Mouse (Mus musculus): ENCODE data around the gene Nr6a1.

Gene Nr6a1

GRCm38 (mm10) chr2:38937396-38937795 lies 9.9 kb upstream of the Nr6a1 start:
- no peak for DNase-seq (ENCODE audit: low spot score in 2 of 2)

DNA sequence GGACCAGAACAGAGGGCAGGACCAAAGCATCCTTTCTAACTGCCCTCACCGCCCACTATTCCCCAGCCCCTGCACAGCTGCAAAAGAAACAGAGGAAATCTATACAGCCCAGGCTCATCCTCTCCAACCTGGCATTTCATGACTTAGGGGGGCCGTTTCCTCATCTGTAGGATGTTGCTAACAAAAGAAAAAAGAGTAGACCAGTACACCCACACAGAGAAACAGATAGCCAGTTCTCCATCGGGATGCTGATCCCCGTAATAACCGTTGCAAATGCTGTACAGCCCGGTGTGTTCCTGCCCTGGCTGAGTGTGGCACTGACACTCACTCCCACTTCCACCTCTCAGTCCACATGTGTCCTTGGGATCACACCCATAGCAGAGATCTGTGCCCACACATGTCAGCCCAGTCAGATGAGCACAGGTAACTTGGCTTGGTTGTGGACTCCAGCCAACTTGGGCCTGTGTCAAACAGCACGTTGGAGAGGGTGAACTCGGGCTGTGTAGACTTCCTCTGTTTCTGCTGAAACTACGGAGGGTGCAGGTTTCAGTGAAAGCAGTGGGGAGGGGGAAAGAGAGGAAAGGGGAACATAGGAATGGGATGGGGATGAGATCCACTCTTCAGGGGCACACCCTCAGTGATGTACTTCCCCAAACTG lies 9.4 kb upstream of the Nr6a1 start:
- no peak for DNase-seq (ENCODE audit: low spot score in 2 of 2)

GRCm38 (mm10) chr2:38934936-38935335 lies 7.4 kb upstream of the Nr6a1 start:
- DNase-seq (ENCODE audit: low spot score in 2 of 2), result no peak

- DNase-seq (ENCODE audit: low spot score in 2 of 2), result no peak
Observed at GRCm38 (mm10) chr2:38933931-38934330, 6.4 kb upstream of the Nr6a1 start.

GRCm38 (mm10) chr2:38931851-38932667 lies 4.6 kb upstream of the Nr6a1 start, which contains the start of gene Olfml2a:
Gene Olfml2a, plus strand, starts transcription at chr2:38931978.
- peak in 1 of 2 experiments; percentile 62 for DNase-seq (ENCODE audit: low spot score in 2 of 2)

GRCm38 (mm10) chr2:38930269-38930668 lies 2.8 kb upstream of the Nr6a1 start:
- no peak for DNase-seq (ENCODE audit: low spot score in 2 of 2)

GRCm38 (mm10) chr2:38926145-38926891 lies 1.2 kb downstream of the Nr6a1 start:
- peak; percentile 80 to 88 for DNase-seq (ENCODE audit: low spot score in 2 of 2)

DNA sequence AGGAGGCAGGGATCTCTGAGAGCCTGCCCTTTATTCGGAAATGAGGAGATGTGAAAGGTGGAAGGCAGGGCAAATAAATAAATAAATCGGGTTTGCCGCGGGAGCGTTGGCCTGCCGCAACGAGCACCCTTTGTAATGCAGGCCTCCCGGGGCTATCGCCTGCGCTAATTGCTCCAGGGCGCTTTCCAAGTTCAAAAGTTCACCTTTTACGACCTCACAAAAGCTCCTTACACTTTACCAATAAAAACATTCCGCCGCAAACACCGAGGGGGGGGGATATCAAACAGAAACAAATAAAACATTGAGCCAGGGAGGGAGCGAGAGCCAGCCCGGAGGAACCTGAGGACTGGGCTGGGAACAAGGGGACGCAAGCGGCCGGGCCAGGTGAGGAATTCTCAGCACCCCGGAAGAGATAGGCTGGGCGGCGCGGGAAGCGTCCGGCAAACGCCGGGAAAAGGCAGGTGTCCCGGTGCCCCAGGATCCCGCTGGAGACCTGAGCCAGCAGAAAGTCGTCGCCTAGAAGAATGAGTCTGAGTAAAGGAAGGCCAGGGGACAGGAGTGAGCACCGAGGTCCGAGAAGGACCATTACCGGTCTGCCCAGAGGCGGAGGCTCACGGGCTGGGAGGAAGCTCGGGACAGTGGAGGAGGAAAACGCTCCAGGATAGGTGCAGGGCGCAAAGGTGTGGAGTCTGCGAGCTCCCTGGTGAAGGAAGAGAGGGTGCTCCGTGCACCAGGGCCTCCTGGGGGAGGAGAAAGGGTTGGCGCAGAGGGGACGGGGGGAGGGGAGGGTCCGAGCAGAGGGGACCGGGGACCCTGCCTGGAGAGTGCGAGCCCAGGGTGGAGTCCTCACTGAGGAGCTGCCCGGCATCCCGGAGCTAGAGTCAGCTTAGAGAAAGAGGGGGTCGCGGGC lies 2.1 kb downstream of the Nr6a1 start:
- no peak for DNase-seq (ENCODE audit: low spot score in 2 of 2)

DNA sequence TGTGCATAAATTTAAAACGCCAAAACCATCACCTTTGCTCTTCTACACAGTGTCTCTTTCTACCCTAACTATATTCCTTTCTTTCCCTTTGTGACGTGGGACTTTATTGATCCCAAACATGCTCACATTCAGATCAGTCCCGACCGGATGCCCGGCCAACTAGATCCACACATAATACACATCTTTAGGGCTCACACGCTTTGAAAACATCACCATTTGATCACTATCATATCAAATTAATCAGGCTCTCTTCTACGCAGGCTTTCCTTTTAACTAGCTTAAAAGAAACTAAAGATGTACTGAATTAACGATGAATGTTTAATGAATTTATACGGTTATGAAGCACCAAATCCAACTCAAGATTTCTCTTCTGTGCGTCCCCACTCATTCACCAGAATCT lies 2.9 kb downstream of the Nr6a1 start:
- no peak for DNase-seq (ENCODE audit: low spot score in 2 of 2)

GRCm38 (mm10) chr2:38923911-38924310 lies 3.6 kb downstream of the Nr6a1 start:
- no peak for DNase-seq (ENCODE audit: low spot score in 2 of 2)

GRCm38 (mm10) chr2:38923471-38923870 lies 4.0 kb downstream of the Nr6a1 start:
- DNase-seq (ENCODE audit: low spot score in 2 of 2), result no peak

GRCm38 (mm10) chr2:38921374-38921773 lies 6.1 kb downstream of the Nr6a1 start:
- no peak for DNase-seq (ENCODE audit: low spot score in 2 of 2)

DNA sequence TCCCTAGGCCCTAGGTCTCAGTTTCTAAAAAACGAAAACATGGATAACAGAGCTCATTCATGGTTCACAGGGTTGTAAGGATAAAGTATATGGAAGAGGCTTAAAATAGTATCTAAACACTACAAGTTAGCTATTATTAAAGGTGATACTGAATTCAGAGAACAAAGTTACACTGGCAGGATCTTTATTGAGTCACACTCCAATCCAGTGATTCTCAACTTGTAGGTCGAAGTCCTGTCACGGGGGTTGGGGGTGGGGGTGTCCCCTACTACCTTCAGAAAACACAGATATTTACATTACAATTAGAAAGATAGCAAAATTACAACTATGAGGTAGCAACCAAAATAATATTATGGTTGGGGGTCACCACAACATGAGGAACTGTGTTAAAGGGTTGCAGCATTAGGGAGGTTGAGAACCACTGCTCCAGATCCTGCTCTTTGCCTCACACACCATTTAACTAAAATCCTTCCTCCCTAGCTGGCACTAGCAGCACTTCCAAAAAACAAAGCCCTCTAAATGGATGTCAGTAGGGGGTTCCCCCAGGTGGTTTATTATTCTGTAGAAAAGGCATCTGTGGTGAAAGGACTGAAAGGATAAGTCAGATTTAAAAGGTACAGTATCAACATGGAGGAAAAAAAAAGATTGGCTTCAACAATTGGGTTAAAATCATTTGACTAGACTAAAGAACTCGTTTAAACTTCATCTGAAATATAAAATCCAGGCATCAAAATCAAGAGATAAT lies 10.4 kb downstream of the Nr6a1 start:
- DNase-seq (ENCODE audit: low spot score in 2 of 2), result no peak

GRCm38 (mm10) chr2:38914965-38915364 lies 12.5 kb downstream of the Nr6a1 start:
- no peak for DNase-seq (ENCODE audit: low spot score in 2 of 2)

DNA sequence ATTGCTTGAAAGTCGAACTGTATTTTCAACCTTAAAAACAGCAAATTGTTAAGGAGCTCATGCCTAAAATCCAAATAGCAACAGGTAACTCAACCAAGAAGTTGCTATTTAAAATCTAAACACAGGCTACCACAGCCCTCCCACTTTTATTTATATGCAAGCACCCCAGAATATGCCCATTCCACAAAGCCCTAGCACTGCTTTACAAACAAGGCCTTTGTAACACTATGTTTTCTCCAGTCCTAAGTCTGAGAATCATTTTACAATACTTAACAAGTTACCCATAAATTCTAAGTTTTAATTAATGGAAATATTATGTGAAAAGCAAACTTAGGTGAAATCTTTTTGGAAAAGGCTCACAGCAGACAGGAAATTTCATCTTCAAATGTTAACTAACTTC lies 13.0 kb downstream of the Nr6a1 start:
- no peak for DNase-seq (ENCODE audit: low spot score in 2 of 2)

- DNase-seq (ENCODE audit: low spot score in 2 of 2), result no peak
Observed at GRCm38 (mm10) chr2:38908604-38909003, 18.9 kb downstream of the Nr6a1 start.

- DNase-seq (ENCODE audit: low spot score in 2 of 2), result no peak
Observed at GRCm38 (mm10) chr2:38906097-38906496, 21.4 kb downstream of the Nr6a1 start.

DNA sequence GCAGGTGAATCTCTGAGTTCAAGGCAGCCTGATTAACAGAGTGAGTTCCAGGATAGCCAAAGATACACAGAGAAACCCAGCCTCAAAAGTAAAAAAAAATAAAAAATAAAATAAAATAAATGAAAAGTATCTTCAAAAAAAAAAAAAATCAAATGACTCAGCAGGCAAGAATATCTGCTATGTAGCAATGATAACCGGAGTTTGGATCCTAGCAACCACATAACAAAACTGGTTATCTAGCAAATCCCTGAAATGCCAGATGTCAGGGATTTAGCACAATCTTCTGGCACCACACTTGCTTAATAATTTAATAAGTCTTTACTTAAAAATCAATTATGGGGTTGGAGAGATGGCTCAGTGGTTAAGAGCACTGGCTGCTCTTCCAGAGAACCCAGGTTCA lies 23.2 kb downstream of the Nr6a1 start:
- no peak for DNase-seq (ENCODE audit: low spot score in 2 of 2)

DNA sequence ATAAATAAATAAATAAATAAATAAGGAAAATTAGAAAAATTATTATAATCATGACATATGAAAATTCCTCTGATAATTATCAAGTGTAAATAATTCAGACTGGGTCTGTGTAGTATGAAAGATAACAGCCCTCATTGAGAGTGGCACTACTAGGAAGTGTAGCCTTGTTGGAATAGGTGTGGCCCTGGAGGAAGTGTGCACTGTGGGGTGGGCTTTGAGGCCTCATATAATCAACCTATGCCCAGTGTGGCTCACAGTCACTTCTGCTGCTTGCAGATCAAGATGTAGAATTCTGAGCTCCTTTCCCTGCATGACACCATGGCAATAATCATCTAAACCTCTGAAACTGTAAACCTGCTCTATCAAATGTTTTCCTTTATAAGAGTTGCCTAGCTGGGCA lies 24.6 kb downstream of the Nr6a1 start:
- DNase-seq (ENCODE audit: low spot score in 2 of 2), result no peak

GRCm38 (mm10) chr2:38880907-38881672 lies 46.4 kb downstream of the Nr6a1 start:
- DNase-seq (ENCODE audit: low spot score in 2 of 2), result no peak

Measured in cerebellum, postnatal 4 days (tissue).